Mouse (Mus musculus): ENCODE measurements at regions not wholly inside any gene's neighbourhood (a gene's known extent, or its start where the extent isn't known, plus 50 kb on each side); places are given as distances from the start of the nearest gene placed in this dataset.

GRCm38 (mm10) chr11:30710266-30710665 is 60.9 kb upstream of the Acyp2 start:
- POLR2A ChIA-PET = no interaction called here
- CTCF ChIA-PET = no interaction called here

GRCm38 (mm10) chr11:30720803-30721202 is 50.7 kb upstream of the Psme4 start:
- ChIA-PET CTCF (no interaction called here), POLR2A (interaction anchor here in 1 of 4 experiments (1.6 kb wide), 1 partner anchor 12 kb away, joined by 3 read pairs; no protein-coding TSS in a partner anchor)
